Mouse (Mus musculus): ENCODE measurements around the gene Bicc1. TPM values are rescaled to one million over a fixed set of nuclear protein-coding genes. Genes with fewer than 3 reads are reported as not detected.

The Bicc1 gene
- polyA plus RNA-seq (2017; shearing (Covaris generic)) = under 1 TPM in 1 of 2 experiments, not detected in 1; 0.11 TPM

DNA sequence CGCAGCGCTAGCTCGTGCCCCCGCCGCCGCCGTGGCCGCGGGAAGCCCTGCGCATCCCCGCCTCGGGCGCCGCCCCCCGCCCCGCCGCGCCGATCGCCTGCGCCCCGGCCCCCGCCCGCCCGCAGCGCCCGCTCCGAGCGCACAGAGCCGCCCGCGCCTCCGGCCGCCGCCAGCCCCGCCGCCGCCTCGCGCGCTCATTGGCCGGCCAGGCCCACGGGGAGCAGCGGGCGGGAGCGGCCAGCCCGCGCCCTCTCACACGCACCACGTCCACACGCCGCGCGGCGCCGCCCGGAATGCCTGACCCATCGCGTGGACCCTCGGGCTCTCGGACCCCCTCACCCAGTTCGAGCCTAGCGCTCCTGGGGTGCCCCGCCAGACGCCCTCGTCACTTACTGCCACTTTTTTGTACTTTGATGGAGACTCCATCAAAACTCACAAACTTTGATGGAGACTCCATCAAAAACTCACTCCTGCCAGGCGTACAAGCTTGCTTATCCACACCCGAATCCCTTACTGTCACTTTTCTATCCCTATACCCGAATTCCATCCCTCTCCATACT, at the start of gene Bicc1:
Gene Bicc1 (minus strand): TSS at position 25 of the 560 bp plus-strand sequence.
- no peak for ATAC-seq

DNA sequence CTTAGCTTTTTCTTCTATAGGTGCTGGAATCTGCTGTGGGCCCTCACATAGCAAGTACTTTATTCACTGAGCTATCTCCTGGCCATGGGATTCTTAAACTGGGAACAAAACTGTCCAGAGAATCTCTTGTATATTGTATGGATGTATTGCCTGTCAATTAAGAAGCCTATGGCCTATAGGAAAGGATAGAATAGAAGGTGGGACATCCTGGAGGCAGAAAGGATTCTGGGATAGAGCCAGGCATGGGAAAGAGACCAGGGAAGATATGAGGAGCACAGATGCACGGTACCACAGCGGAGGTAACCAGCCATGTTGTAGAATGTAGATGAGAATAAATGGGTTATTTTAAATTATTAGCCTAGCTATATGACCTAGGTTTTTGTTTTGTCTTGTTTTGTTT, 42.0 kb upstream of the Bicc1 start:
- no peak for ATAC-seq

DNA sequence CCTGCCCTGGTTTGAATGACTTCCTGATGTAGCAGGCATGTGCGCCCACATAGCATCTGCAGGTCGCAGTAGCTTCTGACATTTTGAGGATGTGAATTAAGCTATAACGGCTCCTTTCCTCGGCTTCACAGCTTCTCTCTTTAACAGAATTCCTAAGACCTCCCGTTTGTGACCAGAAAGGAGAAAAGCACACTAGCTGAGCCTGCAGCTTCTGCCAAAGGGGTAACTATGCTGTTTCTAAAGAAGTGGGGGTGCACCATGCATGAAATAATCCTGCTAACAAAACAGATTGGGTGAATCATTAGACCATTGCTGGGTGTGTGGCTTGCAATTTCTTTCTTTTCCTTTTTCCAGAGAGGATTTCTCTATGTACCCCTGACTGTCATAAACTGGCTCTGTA, 41.5 kb upstream of the Bicc1 start:
- ATAC-seq = no peak

DNA sequence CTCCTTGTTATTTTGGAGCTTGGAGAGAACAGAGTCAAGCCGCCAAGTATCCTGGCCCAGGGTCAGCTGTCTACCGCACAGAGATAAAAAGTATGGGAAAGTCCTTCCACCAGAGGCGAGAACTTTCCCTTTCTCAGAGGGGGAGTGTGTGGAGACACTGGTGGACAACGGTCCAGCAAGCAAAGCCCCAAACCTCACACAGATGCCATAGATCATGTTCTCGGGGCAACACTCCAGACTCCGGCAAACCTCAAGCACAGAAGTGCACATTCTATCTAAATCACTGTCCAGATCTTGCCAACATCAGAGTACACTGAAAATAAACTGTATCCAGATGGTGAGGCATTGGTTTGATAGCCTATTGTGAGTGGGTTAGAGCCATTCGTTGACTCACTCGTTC, 39.2 kb upstream of the Bicc1 start:
- ATAC-seq = no peak

DNA sequence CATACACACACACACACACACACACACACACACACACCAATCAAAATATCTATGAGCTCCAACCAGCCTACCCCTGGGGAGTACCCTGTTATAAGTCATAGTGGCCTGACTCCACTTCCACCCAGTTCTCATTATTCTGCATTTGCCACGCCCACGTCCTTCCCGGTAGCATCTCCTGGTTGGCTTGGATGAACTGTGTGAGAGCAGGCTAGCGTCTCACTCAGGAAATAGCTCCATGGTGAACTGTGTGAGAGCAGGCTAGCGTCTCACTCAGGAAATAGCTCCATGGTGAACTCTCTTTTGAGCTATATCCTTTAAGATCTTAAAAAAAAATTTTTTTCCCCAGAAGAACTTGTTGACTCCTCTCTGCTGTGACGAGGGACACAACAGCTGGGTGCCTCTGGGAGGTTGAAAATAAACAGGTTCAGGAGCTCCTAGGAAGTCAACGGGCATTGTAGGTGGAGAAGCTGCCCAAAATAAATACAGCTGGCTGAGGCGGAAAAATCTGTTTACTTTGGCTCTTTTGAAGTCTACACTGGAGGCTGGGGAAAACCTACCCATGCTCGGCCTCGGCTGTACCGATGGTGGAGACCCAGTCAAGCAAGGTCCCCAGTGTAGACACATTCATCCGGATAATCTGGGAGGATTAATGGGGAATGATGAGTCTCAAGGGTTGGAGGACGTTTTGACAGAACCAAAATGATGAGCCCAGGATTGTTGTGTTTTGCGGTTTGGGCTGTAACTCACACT, 37.7 kb upstream of the Bicc1 start:
- ATAC-seq = no peak

DNA sequence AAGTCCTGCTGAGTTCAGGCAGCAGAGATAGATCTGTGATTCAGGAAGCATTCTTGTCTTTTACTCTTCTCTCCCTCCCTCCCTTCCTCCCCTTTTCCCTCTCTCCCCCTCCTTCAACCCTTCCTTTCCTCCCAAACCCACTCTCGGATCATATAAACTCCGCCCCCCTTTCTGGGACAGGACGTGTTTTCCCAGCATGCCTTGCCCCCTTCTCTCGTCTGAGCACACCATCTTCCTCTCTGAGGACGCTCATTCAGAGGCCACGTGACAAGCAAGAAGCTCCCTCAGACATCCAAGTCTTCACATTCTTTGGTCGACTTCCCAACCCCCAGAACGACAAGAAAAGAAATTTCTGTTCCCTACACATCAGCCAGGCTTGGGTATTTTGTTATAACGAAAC, 36.0 kb upstream of the Bicc1 start:
- ATAC-seq = no peak

DNA sequence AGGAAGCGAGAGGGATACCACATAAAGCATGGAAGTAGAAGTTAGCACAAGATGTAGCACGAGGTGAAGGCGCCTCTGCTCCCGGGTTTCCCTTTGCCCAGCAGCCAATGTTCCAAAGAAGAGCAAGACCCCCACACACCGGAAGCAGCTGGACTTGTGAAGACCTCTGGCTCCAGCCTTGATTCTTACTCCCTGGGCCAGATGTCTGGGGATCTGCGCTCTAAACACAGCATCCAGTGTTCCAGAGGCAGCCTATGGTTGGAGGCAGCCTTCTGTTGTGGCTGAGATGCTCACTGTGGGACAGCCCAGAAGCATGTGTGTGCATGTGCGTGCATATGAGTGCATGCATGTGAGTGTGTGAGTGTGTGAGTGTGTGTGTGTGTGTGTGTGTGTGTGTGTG, 35.2 kb upstream of the Bicc1 start:
- ATAC-seq = no peak

DNA sequence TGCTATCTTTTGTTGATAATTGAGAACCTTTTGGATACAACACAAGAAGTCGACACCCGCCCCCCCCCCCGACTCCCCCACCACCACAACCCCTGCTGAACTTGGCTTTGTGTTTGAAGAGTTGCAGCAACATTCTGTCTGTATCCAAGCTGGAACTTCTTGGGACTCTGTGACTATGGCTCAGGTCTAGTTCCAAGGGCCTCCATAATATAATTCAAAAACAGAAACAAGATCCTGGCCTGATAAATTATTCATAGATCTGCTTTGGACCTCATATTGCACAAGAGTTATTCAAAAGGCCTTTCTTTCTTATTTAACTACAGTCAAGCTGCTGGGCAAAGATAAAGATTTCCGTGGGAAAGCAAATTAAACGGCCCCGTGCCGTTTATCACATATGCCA, 33.8 kb upstream of the Bicc1 start:
- no peak for ATAC-seq

DNA sequence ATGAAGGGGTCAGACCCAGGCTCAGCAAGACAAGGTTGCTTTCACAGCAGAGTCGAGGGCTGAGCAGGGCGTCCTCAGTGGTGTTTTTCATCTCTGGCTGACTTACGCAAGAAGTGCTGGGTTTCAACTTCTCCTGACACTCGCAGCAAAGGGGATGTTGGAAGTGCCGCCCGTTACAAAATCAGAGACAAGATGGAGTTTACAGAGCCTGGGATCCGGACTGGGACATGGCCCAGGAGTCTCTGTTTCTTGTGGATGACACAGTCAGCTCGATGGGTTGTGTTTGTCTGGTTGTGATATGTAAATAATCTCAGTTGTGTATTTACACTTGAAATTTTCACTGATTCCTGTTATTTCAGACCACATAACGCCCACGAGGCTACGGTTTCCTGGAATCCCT, 33.4 kb upstream of the Bicc1 start:
- no peak for ATAC-seq

DNA sequence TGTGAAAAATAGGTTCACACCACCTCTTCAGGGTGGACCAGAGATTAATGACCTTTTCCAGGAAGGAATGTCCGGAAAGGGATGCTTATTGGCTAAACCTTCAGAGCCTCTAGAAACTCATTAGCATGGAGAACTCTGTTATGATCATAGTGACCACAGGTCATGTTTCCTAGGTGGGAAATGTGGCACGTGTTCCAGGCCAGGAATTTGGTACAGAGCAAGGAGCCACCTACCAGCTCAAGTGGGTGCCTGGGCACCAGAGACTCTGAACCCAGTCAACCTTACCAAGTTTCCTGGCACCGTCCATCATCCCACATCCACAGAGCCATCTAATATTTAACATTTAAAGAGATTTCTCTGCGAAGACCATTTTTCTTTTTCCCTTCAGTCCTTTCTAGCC, 29.2 kb upstream of the Bicc1 start:
- ATAC-seq = no peak

DNA sequence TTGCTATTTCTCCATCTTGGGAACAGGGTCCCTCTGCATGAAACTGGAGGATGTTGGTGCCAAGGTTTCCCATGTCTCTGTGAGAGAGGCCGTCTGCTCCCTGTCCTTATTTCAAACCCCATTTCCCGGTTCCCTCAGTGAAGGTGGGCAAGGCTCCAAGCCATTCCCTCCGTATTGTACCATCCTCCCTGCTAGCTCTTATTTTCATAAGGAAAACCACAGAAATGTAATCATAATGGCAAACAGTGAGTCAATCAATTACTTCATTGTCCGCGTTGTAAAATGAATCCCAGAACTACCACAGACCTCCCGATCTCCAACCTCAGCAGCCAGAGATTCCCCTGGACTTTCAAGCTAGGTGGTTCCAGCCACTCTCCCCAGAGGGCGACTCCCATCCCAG, 25.6 kb upstream of the Bicc1 start:
- no peak for ATAC-seq

DNA sequence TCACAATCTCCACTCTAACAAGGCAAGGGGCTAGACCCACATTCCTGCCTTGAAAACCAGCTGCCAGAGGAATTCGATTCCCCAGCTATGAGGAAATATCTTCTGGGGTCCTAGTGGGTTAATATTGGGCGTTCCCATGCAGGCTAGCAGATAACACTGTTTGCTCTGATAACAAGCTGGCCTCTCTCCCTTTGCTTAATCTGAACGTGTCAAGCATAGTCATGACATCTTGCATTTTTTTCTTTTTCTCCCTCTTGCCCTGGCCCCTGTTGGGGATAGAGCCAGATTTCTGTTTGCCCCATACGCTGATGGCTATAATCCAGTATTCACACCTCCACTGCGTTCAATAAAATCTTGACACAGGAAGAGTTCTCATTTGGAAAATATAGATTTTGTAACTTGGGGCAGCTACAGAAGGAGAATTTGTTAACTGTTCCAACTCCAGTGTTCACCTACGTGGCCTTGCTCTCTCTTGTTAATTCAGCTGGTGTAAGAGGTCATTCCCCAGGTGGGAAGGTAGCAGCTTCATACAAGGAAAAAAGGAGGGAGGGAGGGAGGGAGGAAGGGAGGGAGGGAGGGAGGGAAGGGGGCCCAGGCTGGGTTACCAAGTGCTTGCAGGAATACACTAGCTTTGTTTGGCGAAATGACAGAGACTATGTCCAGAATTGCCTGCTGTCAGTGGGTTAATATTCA, 24.0 kb upstream of the Bicc1 start:
- ATAC-seq = no peak

DNA sequence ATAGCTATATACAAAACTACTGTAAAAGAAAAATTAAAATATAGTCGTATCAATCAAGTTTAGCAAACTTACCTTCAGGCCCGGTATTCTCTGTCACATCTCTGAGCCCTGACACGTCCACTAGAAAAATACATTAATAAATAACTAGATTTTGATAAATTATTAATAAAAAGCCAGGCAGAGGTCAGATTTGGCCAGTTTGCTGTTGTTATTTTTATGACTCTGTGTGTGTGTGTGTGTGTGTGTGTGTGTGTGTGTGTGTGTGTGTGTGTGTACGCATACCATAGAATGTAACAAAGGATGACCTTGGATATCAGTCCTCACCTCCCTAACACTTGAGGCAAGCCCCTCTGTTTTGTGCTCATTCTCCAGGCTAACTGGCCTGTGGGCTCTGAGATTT, 22.4 kb upstream of the Bicc1 start:
- no peak for ATAC-seq

DNA sequence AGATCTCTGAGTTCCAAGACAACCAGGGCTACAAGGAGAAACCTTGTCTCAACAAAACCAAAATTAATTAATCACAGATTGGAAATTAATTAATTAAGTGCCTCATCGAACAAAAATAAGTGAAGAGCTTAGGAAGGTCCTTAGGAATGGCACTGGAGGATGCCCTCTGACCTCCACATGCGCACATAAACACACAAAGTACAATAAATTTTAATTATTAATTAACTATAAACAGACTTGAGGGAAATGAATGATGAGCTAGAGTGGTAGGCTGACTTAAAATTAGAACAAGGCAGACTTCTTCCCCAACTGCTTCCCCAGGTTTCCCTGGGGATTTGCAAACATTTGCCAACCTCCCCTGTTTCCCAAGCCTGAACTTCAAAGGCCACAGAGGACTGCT, 21.6 kb upstream of the Bicc1 start:
- ATAC-seq = no peak

DNA sequence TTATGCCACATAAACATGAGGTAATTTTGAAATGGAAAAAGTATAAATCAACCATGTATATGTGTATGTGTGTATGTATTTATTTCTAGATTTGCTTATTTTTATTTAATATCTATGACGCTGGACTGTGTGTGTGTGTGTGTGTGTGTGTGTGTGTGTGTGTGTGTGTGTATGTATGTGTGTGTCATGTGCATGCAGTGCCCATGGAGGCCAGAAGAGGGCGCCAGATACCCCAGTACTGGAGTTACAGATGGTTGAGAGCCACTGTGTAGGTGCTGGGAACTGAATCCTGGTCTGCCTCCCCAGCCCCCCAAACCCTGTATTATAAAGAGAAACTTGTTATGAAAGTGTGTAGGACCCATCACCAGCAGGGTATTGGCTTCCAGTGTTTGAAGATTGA, 20.6 kb upstream of the Bicc1 start:
- ATAC-seq = no peak

DNA sequence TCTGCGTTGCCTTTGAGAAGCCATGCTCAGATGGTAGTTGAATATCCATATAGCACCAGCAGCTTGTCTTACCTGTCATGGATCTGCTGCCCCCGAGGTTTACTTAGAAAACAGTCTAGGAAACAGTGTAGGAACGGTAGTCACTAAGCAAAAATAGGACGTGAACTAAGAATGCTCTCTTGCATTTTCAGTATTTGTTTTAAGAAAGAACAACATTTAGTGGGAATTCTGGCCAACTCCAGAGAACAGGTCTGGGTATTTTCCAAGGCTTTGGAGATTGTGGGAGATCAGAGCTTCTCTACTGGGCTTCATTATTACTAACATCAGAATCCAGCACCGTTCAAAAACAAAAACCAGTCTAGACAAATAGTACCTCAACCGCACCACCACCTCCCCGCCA, 17.7 kb upstream of the Bicc1 start:
- no peak for ATAC-seq

DNA sequence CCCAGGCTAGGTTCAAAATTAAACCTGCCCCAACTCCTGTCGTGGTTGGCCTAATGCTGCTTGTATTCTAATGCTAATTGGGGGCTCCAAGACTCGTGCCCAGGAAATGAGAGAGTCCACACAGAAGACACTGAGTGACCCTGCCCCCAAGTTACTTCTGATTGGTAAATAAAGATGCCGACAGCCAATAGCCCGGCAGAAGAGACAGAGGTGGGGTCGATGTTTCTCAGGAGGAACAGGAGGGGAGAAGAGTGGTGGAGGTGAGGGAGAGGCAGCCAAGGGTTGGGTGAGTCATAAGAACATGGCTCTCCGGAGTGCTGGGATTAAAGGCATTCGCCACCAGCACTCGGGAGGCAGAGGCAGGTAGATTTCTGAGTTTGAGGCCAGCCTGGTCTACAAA, 16.8 kb upstream of the Bicc1 start:
- ATAC-seq = no peak

DNA sequence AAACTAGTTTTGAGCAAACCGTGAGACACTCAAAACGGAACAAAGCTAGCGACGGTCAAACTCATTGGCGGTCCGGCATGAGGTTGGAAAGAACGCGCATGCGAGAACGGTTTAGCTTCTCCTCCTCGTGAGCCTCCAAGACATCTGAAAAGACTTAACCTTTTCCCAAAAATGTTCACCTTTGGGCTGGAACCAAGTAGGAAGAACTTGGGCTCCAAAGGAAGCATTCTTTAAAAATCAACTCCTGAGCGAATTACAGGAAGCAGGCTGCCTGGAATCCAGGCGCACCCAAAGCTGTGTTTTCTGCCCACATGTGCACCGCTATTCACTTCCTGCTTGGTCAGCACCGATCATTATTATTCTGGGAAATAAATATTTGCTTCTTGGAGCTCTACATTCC, 15.8 kb upstream of the Bicc1 start:
- ATAC-seq = no peak

DNA sequence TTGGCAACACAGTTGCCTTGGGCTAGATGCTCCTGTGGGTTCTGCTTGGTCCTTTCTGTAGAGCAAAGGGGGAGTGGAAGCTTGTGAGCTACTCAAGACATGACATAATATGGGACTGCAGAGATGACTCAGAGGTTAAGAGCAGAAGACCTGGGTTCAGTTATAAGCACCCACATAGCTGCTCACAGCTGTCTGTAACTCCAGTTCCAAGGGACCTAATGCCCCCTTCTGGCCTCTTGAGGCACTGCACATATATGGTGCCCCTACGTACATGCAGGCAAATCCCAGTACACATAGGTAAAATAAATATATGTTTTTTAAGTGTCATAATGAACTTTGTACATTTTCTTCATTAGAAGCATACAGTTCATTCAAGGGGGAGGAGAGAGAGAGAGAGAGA, 11.9 kb upstream of the Bicc1 start:
- ATAC-seq = no peak

DNA sequence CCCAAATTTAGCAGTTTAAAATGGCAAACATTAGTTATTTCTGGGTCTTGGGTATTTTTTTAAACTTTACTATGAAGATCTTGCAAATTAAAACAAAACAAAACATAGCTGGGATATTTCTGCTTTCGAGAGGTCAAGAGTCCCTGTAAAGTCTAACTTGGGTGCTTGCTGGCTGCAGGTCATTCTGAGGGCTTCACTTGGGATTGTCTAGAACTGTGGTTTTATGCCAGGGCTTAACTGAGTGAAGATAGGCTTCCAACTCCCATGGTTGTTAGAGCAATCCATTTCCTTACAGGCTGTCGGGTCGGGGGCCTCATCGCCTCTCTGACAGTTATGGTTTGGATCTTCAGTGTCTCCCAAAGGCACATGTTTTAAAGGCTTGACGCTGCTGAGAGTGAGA, 11.3 kb upstream of the Bicc1 start:
- ATAC-seq = no peak

DNA sequence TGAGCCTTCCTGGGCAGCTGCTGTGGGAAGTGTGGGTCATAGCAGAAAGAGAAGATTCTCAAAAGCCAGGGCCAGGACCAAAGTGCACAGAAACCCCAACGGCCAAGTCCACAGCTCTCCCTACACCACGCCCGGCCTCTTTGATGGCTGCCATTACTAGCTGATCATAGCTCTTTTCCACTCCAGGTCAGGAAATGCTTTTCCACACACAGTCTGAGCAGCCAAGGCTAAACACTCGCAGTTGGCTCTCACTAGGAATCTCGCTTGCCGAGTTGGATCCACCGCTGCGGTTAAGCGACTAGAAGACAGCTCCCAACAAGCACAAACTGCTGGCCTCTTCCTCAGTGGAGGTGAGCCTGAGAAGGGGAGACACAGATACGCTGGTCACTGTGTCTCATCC, 10.3 kb upstream of the Bicc1 start:
- ATAC-seq = no peak

DNA sequence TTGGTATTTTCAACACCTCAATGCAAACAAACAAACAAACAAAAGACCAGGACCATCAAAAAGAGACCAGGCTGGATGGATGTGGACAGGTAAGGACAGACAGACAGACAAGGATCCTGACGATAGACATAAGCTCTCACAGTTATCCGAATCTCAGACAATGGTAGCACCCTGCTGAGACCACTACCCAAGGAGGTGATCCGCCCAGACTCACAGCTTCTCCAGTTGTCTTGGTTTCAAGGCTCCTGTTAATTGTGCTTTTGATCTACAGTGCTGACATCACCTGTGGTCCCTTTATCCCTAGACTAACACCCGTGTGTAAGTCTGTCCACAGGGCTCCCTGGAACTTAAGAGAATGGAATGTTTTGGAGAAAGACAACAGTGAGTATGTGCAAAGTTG, 9.7 kb upstream of the Bicc1 start:
- no peak for ATAC-seq

DNA sequence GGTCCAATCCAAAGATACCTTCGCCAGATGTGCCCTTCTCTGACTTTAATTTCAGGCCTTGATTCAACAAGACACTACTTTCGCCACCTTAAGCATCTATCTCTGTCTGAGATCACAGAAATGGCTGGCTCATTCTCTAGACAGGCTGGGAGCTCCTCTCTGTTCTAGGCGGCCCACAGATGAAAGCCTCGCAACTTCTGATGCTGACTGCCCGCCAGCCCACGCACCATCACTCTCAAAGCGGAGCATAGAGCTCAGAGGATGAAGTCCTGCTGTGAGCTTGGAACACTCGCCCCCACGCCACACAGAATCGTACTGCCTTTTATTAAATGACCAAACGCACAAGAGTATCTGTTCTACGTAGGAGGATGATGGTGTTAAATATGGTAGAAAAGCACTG, 949 bp upstream of the Bicc1 start:
- no peak for ATAC-seq

DNA sequence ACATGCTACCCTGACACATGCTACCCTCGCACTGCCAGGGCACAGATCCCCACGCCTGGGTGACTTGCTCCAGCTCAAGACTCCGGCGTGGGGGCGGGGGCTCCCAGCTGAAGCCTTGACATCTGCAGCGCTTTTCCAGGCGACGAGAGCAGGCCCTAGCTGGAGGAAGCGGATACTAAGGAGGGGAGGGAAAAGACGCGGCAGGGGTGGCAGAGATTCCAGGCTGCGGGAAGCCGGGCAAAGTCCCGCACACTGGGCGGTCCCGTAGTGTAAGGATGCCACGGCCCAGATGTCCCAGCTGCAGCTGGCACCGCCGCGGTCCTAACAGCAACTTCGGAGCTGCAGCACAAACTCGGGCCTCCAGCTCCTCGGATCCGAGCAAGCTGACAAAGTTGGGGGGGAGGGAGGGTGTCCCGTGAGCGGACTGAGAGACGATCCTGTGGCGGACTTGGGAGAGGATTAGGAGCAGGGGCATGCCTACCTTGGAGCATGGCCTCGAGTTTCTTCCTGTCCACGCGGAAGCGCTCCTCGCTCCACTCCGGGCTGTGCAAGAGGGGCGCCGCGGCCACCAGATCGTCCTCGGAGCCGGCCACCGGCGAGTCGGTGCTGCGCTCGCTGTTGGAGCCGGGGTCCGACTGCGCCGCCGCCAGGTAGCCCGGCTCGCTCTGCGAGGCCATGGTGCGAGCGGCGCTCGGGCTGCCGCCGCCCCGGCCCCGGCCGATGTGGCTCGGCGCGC, 392 bp downstream of the Bicc1 start:
- ATAC-seq = no peak
